Mouse (Mus musculus) spleen, adult 2 months (tissue): ENCODE measurements around the gene Zfp605.
A peak's percentile ranks its signal among the peaks of the same experiment; 100 is the strongest.

ENCODE experiments used
- CTCF ChIP-seq: fragments of 200-500 bp; IDR thresholded peaks from 2 replicates; pipeline ENCODE4 v1.5.1; 2011; ENCODE audit warnings: mild to moderate bottlenecking, inconsistent platforms; ENCODE audit not compliant: insufficient read depth, insufficient read length, insufficient replicate concordance; ENCODE audit errors: extremely low read depth
- POLR2A ChIP-seq: fragments of 200-500 bp; IDR thresholded peaks from 2 replicates; pipeline ENCODE4 v1.6.1; 2011; ENCODE audit warnings: low read depth, low read length, inconsistent platforms

- TF ChIP-seq CTCF (no peak), POLR2A (peak; percentile 73)
Observed at GRCm38 (mm10) chr5:110135293-110136086, 25.6 kb downstream of the Zfp605 start, which contains the start of gene Chfr.
